Mouse (Mus musculus) stomach, postnatal 0 days (tissue): ENCODE measurements around the gene Prdx3.

Experiments used
- CTCF ChIP-seq: IDR thresholded peaks from 2 replicates; pipeline ENCODE4 v1.5.1; 2016; ENCODE audit warnings: antibody characterized with exemption, low read depth, mild to moderate bottlenecking, moderate library complexity
- EP300 ChIP-seq: optimal IDR thresholded peaks from 2 replicates; pipeline ENCODE3; 2016; ENCODE audit warnings: antibody characterized with exemption

- peak; percentile 85 for TF ChIP-seq CTCF
- no peak for TF ChIP-seq EP300
Observed at GRCm38 (mm10) chr19:60883129-60883528, 8.8 kb upstream of the Prdx3 start.
